Mouse (Mus musculus) lung, postnatal 0 days (tissue): ENCODE measurements at regions not wholly inside any gene's neighbourhood (a gene's known extent, or its start where the extent isn't known, plus 50 kb on each side); places are given as distances from the start of the nearest gene placed in this dataset.

ENCODE experiments used
- ATAC-seq: fragments of 200-750 bp; cut with Nextera tagmentation; 2 replicates; pipeline ENCODE4 v1.8.0; 2017; ENCODE audit warnings: moderate library complexity
- DNase-seq: peaks from one replicate; pipeline ENCODE4 v3.0.0-alpha.2; 2016; ENCODE audit warnings: low spot score
- H3K27ac ChIP-seq: fragments of 300-500 bp; sonication (generic); 2 replicates; pipeline ENCODE4 v1.5.1; 2014; ENCODE audit warnings: antibody characterized with exemption, mild to moderate bottlenecking, low read length, mixed read lengths
- H3K27me3 ChIP-seq: fragments of 300-500 bp; sonication (generic); replicated peaks from 2 replicates; pipeline ENCODE4 v1.6.1; 2014; ENCODE audit warnings: low read length, mixed read lengths; ENCODE audit not compliant: insufficient read depth
- H3K36me3 ChIP-seq: fragments of 300-500 bp; sonication (generic); 2 replicates; pipeline ENCODE4 v1.6.1; 2014; ENCODE audit warnings: low read length, mixed read lengths; ENCODE audit not compliant: insufficient read depth
- H3K4me1 ChIP-seq: fragments of 300-500 bp; sonication (generic); 2 replicates; pipeline ENCODE4 v1.6.1; 2014; ENCODE audit warnings: antibody characterized with exemption, low read depth, low read length, mixed read lengths; ENCODE audit not compliant: insufficient read depth
- H3K4me2 ChIP-seq: fragments of 300-500 bp; sonication (generic); replicated peaks from 2 replicates; pipeline ENCODE4 v1.6.1; 2014; ENCODE audit warnings: low read depth, mild to moderate bottlenecking, low read length, moderate library complexity, mixed read lengths
- H3K4me3 ChIP-seq: fragments of 300-500 bp; sonication (generic); 2 replicates; pipeline ENCODE4 v1.5.1; 2014; ENCODE audit warnings: low read depth, low read length
- H3K9ac ChIP-seq: fragments of 300-500 bp; sonication (generic); replicated peaks from 2 replicates; pipeline ENCODE4 v1.6.1; 2014; ENCODE audit warnings: low read depth, mild to moderate bottlenecking
- H3K9me3 ChIP-seq: fragments of 300-500 bp; sonication (generic); 2 replicates; pipeline ENCODE4 v1.6.1; 2016; ENCODE audit warnings: low read length, mixed read lengths
- CTCF ChIP-seq: IDR thresholded peaks from 2 replicates; pipeline ENCODE4 v1.5.1; 2016; ENCODE audit warnings: antibody characterized with exemption, mild to moderate bottlenecking
- EP300 ChIP-seq: IDR thresholded peaks from 2 replicates; pipeline ENCODE4 v1.6.1; 2016; ENCODE audit warnings: antibody characterized with exemption, mild to moderate bottlenecking, control low read depth
- WGBS: fragments of 180-500 bp; shearing (Covaris S2); extraction: QIAGEN DNeasy Blood & Tissue Kit; methylation state at CpG from one replicate; pipeline ENCODE4 v1.1.7; 2014; 5-methylcytosine and 5-hydroxymethylcytosine counted together

- Histone ChIP-seq H3K27me3 (no peaks in the 10 kb centered on the region), H3K9me3 (no peaks in the 10 kb centered on the region), H3K9ac (no peak overlapping the region), H3K4me2 (no peak overlapping the region), H3K36me3 (no peaks in the 10 kb centered on the region), H3K27ac (no peak overlapping the region), H3K4me1 (peaks cover 13% of the 10 kb centered on the region), H3K4me3 (no peak overlapping the region)
- WGBS = 60% methylated on average over 5 of the region's 5 CpGs
- no peak for TF ChIP-seq EP300
- TF ChIP-seq CTCF = peak; percentile 48
- DNase-seq (no peak), ATAC-seq (no peak)
Observed at GRCm38 (mm10) chr7:129754737-129755136, 163.1 kb downstream of the Wdr11 start.

- peak; percentile 83 for ATAC-seq
- 31% methylated on average over 6 of the region's 6 CpGs for WGBS
Observed at GRCm38 (mm10) chr7:129756138-129756537, 164.5 kb downstream of the Wdr11 start.

GRCm38 (mm10) chr7:129759848-129760247, 168.2 kb downstream of the Wdr11 start:
- TF ChIP-seq CTCF (no peak), EP300 (peak; percentile 70)
- DNase-seq (peak; percentile 83), ATAC-seq (peak; percentile 68)
- Histone ChIP-seq H3K4me3 (no peak overlapping the region), H3K27me3 (no peaks in the 10 kb centered on the region), H3K36me3 (no peaks in the 10 kb centered on the region), H3K9ac (no peak overlapping the region), H3K9me3 (no peaks in the 10 kb centered on the region), H3K4me1 (peaks cover 13% of the 10 kb centered on the region), H3K4me2 (no peak overlapping the region), H3K27ac (peak overlapping the region; percentile 43; the same call in 1 of the 2 replicates)
- 58% methylated on average over 4 of the region's 4 CpGs for WGBS

More at GRCm38 (mm10) chr7:129756138-129756537, 164.5 kb downstream of the Wdr11 start:
- TF ChIP-seq EP300 (peak; percentile 93), CTCF (no peak)
- Histone ChIP-seq H3K9ac (no peak overlapping the region), H3K4me2 (no peak overlapping the region), H3K36me3 (no peaks in the 10 kb centered on the region), H3K4me3 (no peak overlapping the region), H3K4me1 (peaks cover 13% of the 10 kb centered on the region), H3K9me3 (no peaks in the 10 kb centered on the region), H3K27me3 (no peaks in the 10 kb centered on the region), H3K27ac (peak overlapping the region; percentile 43)
- peak; percentile 94 for DNase-seq

- no peak overlapping the region for H3K4me3 ChIP-seq
- no peaks in the 10 kb centered on the region for H3K36me3 ChIP-seq
- no peak overlapping the region for H3K4me2 ChIP-seq
- H3K27me3 ChIP-seq = no peaks in the 10 kb centered on the region
- TF ChIP-seq EP300 (no peak), CTCF (no peak)
- H3K9ac ChIP-seq = no peak overlapping the region
- no peak for DNase-seq
- ATAC-seq = no peak
- 71% methylated on average over 2 of the region's 2 CpGs for WGBS
- H3K27ac ChIP-seq = peak overlapping the region; percentile 43
- no peaks in the 10 kb centered on the region for H3K9me3 ChIP-seq
- H3K4me1 ChIP-seq = peaks cover 13% of the 10 kb centered on the region
Observed at GRCm38 (mm10) chr7:129760386-129760785, 168.7 kb downstream of the Wdr11 start.

GRCm38 (mm10) chr7:129763754-129764153, 172.1 kb downstream of the Wdr11 start:
- no peak for ATAC-seq
- WGBS = 18% methylated on average over 5 of the region's 5 CpGs
- H3K4me2 ChIP-seq = no peak overlapping the region
- H3K9ac ChIP-seq = no peak overlapping the region
- no peaks in the 10 kb centered on the region for H3K27me3 ChIP-seq
- no peak overlapping the region for H3K27ac ChIP-seq
- H3K4me1 ChIP-seq = no peaks in the 10 kb centered on the region; the same call in 1 of the 2 replicates
- peak; percentile 19 for DNase-seq
- no peak overlapping the region for H3K4me3 ChIP-seq
- no peak for TF ChIP-seq CTCF
- TF ChIP-seq EP300 = no peak
- H3K36me3 ChIP-seq = no peaks in the 10 kb centered on the region
- no peaks in the 10 kb centered on the region for H3K9me3 ChIP-seq

- no peaks in the 10 kb centered on the region for H3K9me3 ChIP-seq
- TF ChIP-seq CTCF (no peak), EP300 (no peak)
- ATAC-seq = no peak
- DNase-seq = peak; percentile 26
- H3K27ac ChIP-seq = no peak overlapping the region
- no peak overlapping the region for H3K9ac ChIP-seq
- H3K4me1 ChIP-seq = no peaks in the 10 kb centered on the region; the same call in 1 of the 2 replicates
- H3K4me2 ChIP-seq = no peak overlapping the region
- no peaks in the 10 kb centered on the region for H3K36me3 ChIP-seq
- no peaks in the 10 kb centered on the region for H3K27me3 ChIP-seq
- no peak overlapping the region for H3K4me3 ChIP-seq
- 85% methylated on average over 5 of the region's 5 CpGs for WGBS
Observed at GRCm38 (mm10) chr7:129764456-129764970, 172.8 kb downstream of the Wdr11 start.
